ENCODE assay signal across 10 mouse cellular contexts in genomic region chr2:165417291-165417690, GRCm38 (mm10). TPM values are rescaled to one million over a fixed set of nuclear protein-coding genes. Genes with fewer than 3 reads are reported as not detected.
DNase-seq lines count a peak whose midpoint lies in the region; ATAC-seq and TF ChIP-seq lines count a peak whose summit lies in the region.
"Had no signal": no experiment of that assay in that cellular context is flagged by ENCODE, and none has a peak within 500 bp of the region (broad histone marks: within the 10 kb centered on the region; RNA-seq: fewer than 3 reads in every experiment).

No protein-coding gene starts in this region.

- no peaks in the 10 kb centered on the region for H3K9me3 ChIP-seq in kidney, embryonic 15.5 days (replicated peaks)
- no peaks in the 10 kb centered on the region for H3K9me3 ChIP-seq in hindbrain, embryonic 12.5 days (replicated peaks)
- no peaks in the 10 kb centered on the region for H3K9me3 ChIP-seq in neural tube, embryonic 14.5 days (ENCODE audit: control insufficient read depth, low read length)

- no peak overlapping the region for H3K27ac ChIP-seq in kidney, embryonic 15.5 days
- H3K27ac ChIP-seq in hindbrain, embryonic 12.5 days, result no peak overlapping the region; the same call in 1 of the 2 replicates
- peak overlapping the region; percentile 53; the same call in 1 of the 2 replicates for H3K27ac ChIP-seq in left cerebral cortex, adult 2 months
- H3K27ac ChIP-seq in neural tube, embryonic 14.5 days (ENCODE audit: low read depth, low read length), result no peak overlapping the region

- no peaks in the 10 kb centered on the region for H3K27me3 ChIP-seq in kidney, embryonic 15.5 days
- no peaks in the 10 kb centered on the region for H3K27me3 ChIP-seq in hindbrain, embryonic 12.5 days
- no peaks in the 10 kb centered on the region for H3K27me3 ChIP-seq in neural tube, embryonic 14.5 days (ENCODE audit: control insufficient read depth, insufficient read depth, low read length)

- no peaks in the 10 kb centered on the region for H3K36me3 ChIP-seq in kidney, embryonic 15.5 days
- no peaks in the 10 kb centered on the region for H3K36me3 ChIP-seq in hindbrain, embryonic 12.5 days
- no peaks in the 10 kb centered on the region for H3K36me3 ChIP-seq in neural tube, embryonic 14.5 days (ENCODE audit: control insufficient read depth, insufficient read depth, low read length)

- DNase-seq in kidney, adult 18-20 months, result peak; percentile 63
- peak; percentile 52 to 83 for DNase-seq in cerebellum, postnatal 4 days (ENCODE audit: low spot score in 2 of 2)
- peak; percentile 67 to 73 for DNase-seq in left cerebral cortex, adult 2 months (ENCODE audit: extremely low spot score in 1 of 2, low spot score in 2 of 2)
- no peak for DNase-seq in urinary bladder, postnatal 14 days (ENCODE audit: low spot score)
- DNase-seq in yolk sac, embryonic 10.5 days (ENCODE audit: low spot score), result no peak

- no peak for ATAC-seq in kidney, embryonic 15.5 days (replicated peaks; ENCODE audit: low FRiP score)
- ATAC-seq in hindbrain, embryonic 12.5 days (ENCODE audit: low FRiP score), result peak; percentile 29; the same call in 1 of the 2 replicates
- ATAC-seq in neural tube, embryonic 14.5 days (ENCODE audit: low read depth), result peak; percentile 66; the same call in 1 of the 2 replicates

- no peak overlapping the region for H3K9ac ChIP-seq in kidney, embryonic 15.5 days
- H3K9ac ChIP-seq in hindbrain, embryonic 12.5 days, result 0 out of 2 replicates have a peak overlapping the region, but pooled peaks have one; percentile 5
- no peak overlapping the region for H3K9ac ChIP-seq in neural tube, embryonic 14.5 days (replicated peaks; ENCODE audit: low read depth, low read length)

- intact Hi-C loops in left cerebral cortex, adult 2 months (cut with DNase I), result no loop called here

- peaks cover 14% of the 10 kb centered on the region for H3K4me1 ChIP-seq in kidney, embryonic 15.5 days
- peaks cover 40% of the 10 kb centered on the region for H3K4me1 ChIP-seq in hindbrain, embryonic 12.5 days
- H3K4me1 ChIP-seq in neural tube, embryonic 14.5 days (ENCODE audit: control insufficient read depth, insufficient read depth, low read length), result 0 out of 2 replicates have a peak, but pooled peaks cover 4% of the 10 kb centered on the region

- TF ChIP-seq CTCF in left cerebral cortex, adult 2 months (IDR thresholded peaks at IDR 0.05), result no peak

- H3K4me2 ChIP-seq in kidney, embryonic 15.5 days, result no peak overlapping the region
- H3K4me2 ChIP-seq in hindbrain, embryonic 12.5 days (replicated peaks), result no peak overlapping the region
- H3K4me2 ChIP-seq in neural tube, embryonic 14.5 days (ENCODE audit: low read depth, low read length), result no peak overlapping the region

- H3K4me3 ChIP-seq in kidney, embryonic 15.5 days (replicated peaks), result no peak overlapping the region
- H3K4me3 ChIP-seq in hindbrain, embryonic 12.5 days, result no peak overlapping the region
- no peak overlapping the region for H3K4me3 ChIP-seq in left cerebral cortex, adult 2 months
- no peak overlapping the region for H3K4me3 ChIP-seq in neural tube, embryonic 14.5 days (ENCODE audit: low read depth, low read length)

- WGBS in kidney, embryonic 15.5 days, result 66% methylated on average over 7 of the region's 7 CpGs
- WGBS in hindbrain, embryonic 12.5 days, result 53% methylated on average over 7 of the region's 7 CpGs
- 26% methylated on average over 7 of the region's 7 CpGs for WGBS in neural tube, embryonic 14.5 days

RNA-seq across cellular contexts. Expression of gene Ocstamp, which starts 17.1 kb away (rescaled TPM):
- 0.16 and 0.69 TPM in 2 replicates for polyA plus RNA-seq in kidney, embryonic 15.5 days (2015; fragmentation: Nextera tagmentation; extraction: Ambion mirVana)
- 0.05 TPM in 1 of 2 replicates, not detected in the other for polyA plus RNA-seq in hindbrain, embryonic 12.5 days (2016; fragmentation: Nextera tagmentation; extraction: Ambion mirVana)
- total RNA-seq in left cerebral cortex, adult 2 months (2021), result not detected
- polyA plus RNA-seq in neural tube, embryonic 14.5 days (2014; fragmentation: Nextera tagmentation; extraction: Ambion mirVana), result not detected in 2 replicates

RNA-seq across cellular contexts. Expression of gene Zfp334, which starts 29.2 kb away (rescaled TPM):
- polyA plus RNA-seq in kidney, embryonic 15.5 days (2015; fragmentation: Nextera tagmentation; extraction: Ambion mirVana), result 7.7 and 9.1 TPM in 2 replicates
- polyA plus RNA-seq in hindbrain, embryonic 12.5 days (2016; fragmentation: Nextera tagmentation; extraction: Ambion mirVana), result 20.0 and 21.1 TPM in 2 replicates
- total RNA-seq in left cerebral cortex, adult 2 months (2021), result 10 to 100 TPM; 15.4 to 18.2 TPM
- polyA plus RNA-seq in neural tube, embryonic 14.5 days (2014; fragmentation: Nextera tagmentation; extraction: Ambion mirVana), result 12.0 and 15.0 TPM in 2 replicates

RNA-seq across cellular contexts. Expression of gene Zfp663, which starts 48.8 kb away (rescaled TPM):
- 1.1 TPM in 2 replicates for polyA plus RNA-seq in kidney, embryonic 15.5 days (2015; fragmentation: Nextera tagmentation; extraction: Ambion mirVana)
- 5.5 and 6.6 TPM in 2 replicates for polyA plus RNA-seq in hindbrain, embryonic 12.5 days (2016; fragmentation: Nextera tagmentation; extraction: Ambion mirVana)
- not detected for total RNA-seq in left cerebral cortex, adult 2 months (2021)
- polyA plus RNA-seq in neural tube, embryonic 14.5 days (2014; fragmentation: Nextera tagmentation; extraction: Ambion mirVana), result 6.1 and 7.0 TPM in 2 replicates
- polyA plus RNA-seq: gonadal fat pad, adult 2 months; small intestine, adult 2 months had no signal

RNA-seq across cellular contexts. Expression of gene Slc13a3, which starts 55.7 kb away (rescaled TPM):
- 2.6 and 3.4 TPM in 2 replicates for polyA plus RNA-seq in kidney, embryonic 15.5 days (2015; fragmentation: Nextera tagmentation; extraction: Ambion mirVana)
- 0.55 and 1.2 TPM in 2 replicates for polyA plus RNA-seq in hindbrain, embryonic 12.5 days (2016; fragmentation: Nextera tagmentation; extraction: Ambion mirVana)
- 10 to 100 TPM; 12.0 to 18.6 TPM for total RNA-seq in left cerebral cortex, adult 2 months (2021)
- polyA plus RNA-seq in neural tube, embryonic 14.5 days (2014; fragmentation: Nextera tagmentation; extraction: Ambion mirVana), result 1.3 and 2.9 TPM in 2 replicates

Comparison
In these comparisons a context has a peak if more than half of its experiments do, and no peak if none do; other contexts are left out.
1. DNase-seq: peak in kidney, adult 18-20 months (single experiment), cerebellum, postnatal 4 days (2 of 2) and left cerebral cortex, adult 2 months (2 of 2); none in urinary bladder, postnatal 14 days (single experiment) and yolk sac, embryonic 10.5 days (single experiment).